Mouse (Mus musculus) ES-E14 (cell line): ENCODE measurements around the gene Ghrh. TPM values are rescaled to one million over a fixed set of nuclear protein-coding genes. Genes with fewer than 3 reads are reported as not detected.

Experiments used
- DNase-seq: peaks from one replicate; pipeline ENCODE4 v3.0.0-alpha.2; 2013; ENCODE audit warnings: low read depth, low spot score
- H3K27ac ChIP-seq: 2 replicates; pipeline ENCODE4 v1.5.1; 2012; ENCODE audit warnings: low read depth, mild to moderate bottlenecking, low read length, moderate library complexity, mixed read lengths; ENCODE audit not compliant: poor library complexity, insufficient read depth, severe bottlenecking
- H3K36me3 ChIP-seq: 2 replicates; pipeline ENCODE4 v1.6.1; 2012; ENCODE audit warnings: mild to moderate bottlenecking, low read length, moderate library complexity, mixed read lengths; ENCODE audit not compliant: control insufficient read depth, poor library complexity, insufficient read depth, severe bottlenecking
- H3K4me1 ChIP-seq, 2 experiments: fragments of 150-350 bp in 1 of 2; sonication (generic) in 1 of 2; 2 replicates each; pipeline ENCODE4 v1.6.1; 2012; ENCODE audit warnings: low read length in 2 of 2, mild to moderate bottlenecking in 1 of 2, mixed read lengths in 1 of 2; ENCODE audit not compliant: control insufficient read depth in 2 of 2, insufficient read depth in 2 of 2, poor library complexity in 1 of 2
- H3K4me3 ChIP-seq, 2 experiments: fragments of 150-350 bp in 1 of 2; sonication (generic) in 1 of 2; 2 replicates each; pipeline ENCODE4 v1.5.1; 2012; ENCODE audit warnings: low read length in 2 of 2, low read depth in 1 of 2, mild to moderate bottlenecking in 1 of 2, mixed read lengths in 1 of 2; ENCODE audit not compliant: insufficient read depth in 1 of 2, poor library complexity in 1 of 2, severe bottlenecking in 1 of 2
- H3K9ac ChIP-seq: 2 replicates; pipeline ENCODE4 v1.6.1; 2012; ENCODE audit warnings: low read depth, mild to moderate bottlenecking, low read length, mixed read lengths; ENCODE audit not compliant: poor library complexity, insufficient read depth, severe bottlenecking
- H3K9me3 ChIP-seq: fragments of 150-350 bp; sonication (generic); 2 replicates; pipeline ENCODE4 v1.6.1; 2012; ENCODE audit warnings: low read depth, mild to moderate bottlenecking, low read length; ENCODE audit not compliant: control insufficient read depth, insufficient read depth
- CHD2 ChIP-seq: IDR thresholded peaks from 2 replicates; pipeline ENCODE4 v1.6.1; 2014; ENCODE audit warnings: mild to moderate bottlenecking, low read depth, low read length, inconsistent platforms
- HCFC1 ChIP-seq: IDR thresholded peaks from 2 replicates; pipeline ENCODE4 v1.6.1; 2012; ENCODE audit warnings: low read length, inconsistent platforms, borderline replicate concordance; ENCODE audit not compliant: insufficient read depth
- MAFK ChIP-seq: IDR thresholded peaks from 2 replicates; pipeline ENCODE4 v1.6.1; 2014; ENCODE audit warnings: mild to moderate bottlenecking, low read depth, low read length, inconsistent platforms; ENCODE audit not compliant: insufficient read depth
- ZC3H11A ChIP-seq: IDR thresholded peaks from 2 replicates; pipeline ENCODE4 v1.6.1; 2012; ENCODE audit warnings: low read depth, mild to moderate bottlenecking, inconsistent platforms, low read length, borderline replicate concordance
- ZNF384 ChIP-seq: IDR thresholded peaks from 2 replicates; pipeline ENCODE4 v1.6.1; 2012; ENCODE audit warnings: low read depth, low read length, inconsistent platforms
- in situ Hi-C, 2 experiments: fragments of 600-800 bp; cut with MboI; formaldehyde crosslinking; loops; one replicate each; pipeline ENCODE4 v1.15.1; 2025; ENCODE audit warnings: low sequenced_read_pairs in 2 of 2, inconsistent platforms in 1 of 2; ENCODE audit not compliant: unreplicated experiment in 2 of 2
- total RNA-seq: library from RNA; depleted of rRNA; stranded (reverse); fragments of 300-350 nt; gene quantifications from 2 replicates; pipeline ENCODE4 v1.2.3, GENCODE M21; 2012; rRNA removed

Ghrh gene
- not detected in 2 replicates for total RNA-seq

- no peak for DNase-seq
- Histone ChIP-seq H3K27ac (no peak within 1 kb of the TSS), H3K4me1 (peaks cover 0 to 5% of the 10 kb centered on the region in 2 experiments; a peak in 2 of 4 replicates), H3K9me3 (no peaks in the 10 kb centered on the region), H3K4me3 (no peak within 1 kb of the TSS), H3K36me3 (no peaks in the 10 kb centered on the region), H3K9ac (no peak within 1 kb of the TSS)
- TF ChIP-seq ZC3H11A (no peak), MAFK (no peak), HCFC1 (no peak), ZNF384 (no peak), CHD2 (no peak)
- in situ Hi-C loops: loop anchor here (10.0 kb wide), 1 partner anchor 117 kb away; no protein-coding TSS in a partner anchor
Measured at GRCm38 (mm10) chr2:157347361-157348159, at the start of gene Ghrh. TSS of gene Ghrh (minus strand) at chr2:157347506.

GRCm38 (mm10) chr2:157395960-157396359 lies 48.7 kb upstream of the Ghrh start:
- in situ Hi-C loops: no loop called here
- H3K9me3 ChIP-seq: no peaks in the 10 kb centered on the region
- H3K27ac ChIP-seq: no peak overlapping the region
- no peak overlapping the region for H3K9ac ChIP-seq
- H3K36me3 ChIP-seq: peaks cover 16% of the 10 kb centered on the region; the same call in 1 of the 2 replicates
- DNase-seq: no peak
- H3K4me1 ChIP-seq: peaks cover 20 to 45% of the 10 kb centered on the region in 2 experiments
- no peak overlapping the region for H3K4me3 ChIP-seq
- TF ChIP-seq MAFK (no peak), CHD2 (no peak), HCFC1 (no peak), ZC3H11A (no peak), ZNF384 (no peak)

GRCm38 (mm10) chr2:157395371-157395770 lies 48.1 kb upstream of the Ghrh start:
- DNase-seq: no peak
- in situ Hi-C loops: no loop called here
- no peak for TF ChIP-seq ZNF384
- TF ChIP-seq ZC3H11A: no peak
- no peak for TF ChIP-seq HCFC1
- peaks cover 20 to 47% of the 10 kb centered on the region in 2 experiments for H3K4me1 ChIP-seq
- no peak overlapping the region for H3K27ac ChIP-seq
- no peak overlapping the region for H3K4me3 ChIP-seq
- H3K36me3 ChIP-seq: peaks cover 18% of the 10 kb centered on the region; the same call in 1 of the 2 replicates
- H3K9ac ChIP-seq: no peak overlapping the region
- H3K9me3 ChIP-seq: no peaks in the 10 kb centered on the region

GRCm38 (mm10) chr2:157394868-157395267 lies 47.6 kb upstream of the Ghrh start:
- Histone ChIP-seq H3K9me3 (no peaks in the 10 kb centered on the region), H3K4me3 (no peak overlapping the region), H3K9ac (no peak overlapping the region), H3K27ac (no peak overlapping the region; the same call in 1 of the 2 replicates), H3K36me3 (peaks cover 18% of the 10 kb centered on the region; the same call in 1 of the 2 replicates), H3K4me1 (peaks cover 20 to 47% of the 10 kb centered on the region in 2 experiments)
- in situ Hi-C loops: no loop called here
- DNase-seq: no peak
- TF ChIP-seq CHD2 (no peak), MAFK (no peak), ZC3H11A (no peak), HCFC1 (no peak), ZNF384 (no peak)
